Mouse (Mus musculus) embryo, embryonic 9.5 days (tissue): Measurements from ENCODE around the gene Doc2b.

Experiments used
- DNase-seq: peaks from one replicate; pipeline ENCODE4 v3.0.0-alpha.2; 2017; ENCODE audit errors: extremely low spot score

Doc2b gene

DNA sequence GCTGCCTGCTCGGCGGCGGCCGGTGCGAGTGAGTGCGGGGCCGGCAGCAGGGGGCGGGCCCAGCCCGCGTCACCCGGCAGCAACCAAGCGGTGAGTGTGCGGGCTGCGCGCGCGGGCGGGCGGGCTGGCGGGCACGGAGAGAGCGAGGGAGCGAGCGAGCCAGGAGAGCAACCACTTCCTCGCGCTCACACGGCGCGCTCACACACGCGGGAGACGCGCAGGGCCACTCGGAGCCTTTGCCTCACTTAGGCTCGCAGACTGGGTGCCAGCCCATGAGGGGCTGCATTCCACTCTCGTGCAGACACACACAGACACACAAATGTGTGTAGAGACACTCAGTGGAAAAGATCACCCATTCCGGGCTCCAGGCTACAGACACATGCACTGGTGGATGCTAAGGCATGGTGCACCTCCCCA, at the start of gene Doc2b:
Doc2b (minus strand) TSS at position 21 of the 417 bp plus-strand sequence.
- DNase-seq, result peak; percentile 22

DNA sequence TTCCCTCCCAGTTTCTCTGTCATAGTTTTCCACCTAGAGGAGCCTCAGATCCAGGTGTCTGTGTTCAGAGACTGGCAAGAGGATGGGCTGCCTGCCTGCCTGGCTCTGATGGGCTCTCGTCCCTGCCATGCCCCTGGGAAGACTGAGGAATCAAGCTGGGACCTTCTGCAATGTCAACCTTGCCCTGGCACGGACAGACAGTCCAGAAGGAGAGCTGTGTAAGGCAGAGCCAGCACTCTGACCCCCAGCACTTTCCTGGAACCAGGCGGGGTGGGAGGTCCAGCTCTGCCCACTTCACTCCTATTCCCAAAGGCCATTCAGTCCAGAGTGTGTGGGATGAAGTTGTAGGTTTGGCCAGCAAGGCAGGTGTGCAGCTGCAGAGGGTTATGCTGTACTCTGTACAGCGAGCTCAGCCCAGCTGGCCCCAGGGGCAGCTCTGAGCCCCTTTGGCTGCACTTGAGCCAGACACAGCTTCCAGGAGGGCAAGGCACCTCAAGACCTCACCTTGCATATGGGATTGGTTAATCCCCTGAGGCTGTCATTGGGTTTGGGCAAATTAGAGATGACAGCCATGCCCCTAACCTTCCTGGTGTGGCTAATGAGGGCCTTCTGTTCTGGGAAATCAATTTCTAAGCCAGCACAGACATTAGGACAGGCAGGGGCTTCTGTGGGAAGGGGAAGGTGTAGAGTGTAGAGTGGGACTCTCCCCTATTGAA, 47.2 kb upstream of the Doc2b start:
- no peak for DNase-seq

DNA sequence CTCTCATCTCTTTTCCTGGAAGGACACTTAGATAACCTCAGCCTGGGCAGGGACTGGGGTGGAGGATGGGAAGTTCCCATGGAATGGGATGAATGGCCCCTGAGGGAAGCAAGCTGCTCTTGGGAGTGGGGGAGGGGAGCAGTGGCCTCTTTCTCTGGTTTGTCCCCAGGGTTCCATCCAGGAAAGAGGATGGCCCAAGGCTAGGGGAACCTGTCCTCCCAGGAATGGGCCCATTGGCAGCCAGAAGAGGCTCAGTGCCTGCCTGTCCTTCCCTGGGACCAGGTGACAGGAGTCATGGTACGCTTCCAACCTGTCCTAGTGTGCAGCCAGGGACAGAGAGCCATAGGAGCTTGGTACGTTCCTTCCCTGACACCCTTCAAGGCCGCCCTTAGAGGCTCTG, 45.7 kb upstream of the Doc2b start:
- no peak for DNase-seq

DNA sequence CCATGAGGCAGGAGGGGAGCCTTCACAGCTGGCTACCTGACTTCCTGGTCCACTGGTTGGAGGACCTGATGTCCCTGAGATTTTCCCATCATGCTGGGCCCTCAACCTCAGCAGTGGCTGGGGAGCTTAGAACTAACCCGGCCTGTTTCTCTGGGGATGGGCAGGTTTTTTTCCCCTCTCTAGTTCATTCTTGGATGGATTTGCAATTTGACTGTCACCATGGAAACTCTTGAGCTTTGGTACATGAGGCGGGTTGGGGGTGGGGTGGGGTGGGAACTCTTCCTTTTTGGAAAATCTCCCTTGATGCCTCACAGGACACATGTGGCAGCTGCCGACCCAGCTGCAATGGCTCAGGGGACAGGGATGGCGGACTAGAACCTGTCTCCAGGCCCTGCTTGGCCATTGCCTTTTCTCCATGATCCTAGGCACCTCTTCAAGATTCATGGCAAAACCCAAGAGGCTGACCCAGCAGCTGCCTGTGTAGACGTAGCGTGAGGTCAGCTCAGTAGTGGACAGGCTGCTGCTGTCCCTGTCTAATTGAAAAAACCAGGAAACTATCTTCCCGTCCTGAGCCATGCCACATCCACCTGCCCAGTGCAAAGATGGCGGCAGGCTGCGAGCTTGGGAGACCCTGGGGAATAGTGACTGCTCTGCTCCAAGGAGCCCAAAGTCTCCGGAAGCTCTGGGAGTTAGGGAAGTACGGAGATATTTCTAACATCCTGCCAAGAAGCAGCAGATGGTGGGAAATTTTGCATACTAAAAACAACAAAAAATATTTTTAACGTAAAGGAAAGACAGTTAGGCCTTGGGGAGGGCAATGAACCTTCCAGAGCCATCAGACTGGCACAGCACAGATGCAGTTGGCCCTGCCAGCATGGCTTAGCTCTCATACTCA, 43.9 kb upstream of the Doc2b start:
- no peak for DNase-seq

DNA sequence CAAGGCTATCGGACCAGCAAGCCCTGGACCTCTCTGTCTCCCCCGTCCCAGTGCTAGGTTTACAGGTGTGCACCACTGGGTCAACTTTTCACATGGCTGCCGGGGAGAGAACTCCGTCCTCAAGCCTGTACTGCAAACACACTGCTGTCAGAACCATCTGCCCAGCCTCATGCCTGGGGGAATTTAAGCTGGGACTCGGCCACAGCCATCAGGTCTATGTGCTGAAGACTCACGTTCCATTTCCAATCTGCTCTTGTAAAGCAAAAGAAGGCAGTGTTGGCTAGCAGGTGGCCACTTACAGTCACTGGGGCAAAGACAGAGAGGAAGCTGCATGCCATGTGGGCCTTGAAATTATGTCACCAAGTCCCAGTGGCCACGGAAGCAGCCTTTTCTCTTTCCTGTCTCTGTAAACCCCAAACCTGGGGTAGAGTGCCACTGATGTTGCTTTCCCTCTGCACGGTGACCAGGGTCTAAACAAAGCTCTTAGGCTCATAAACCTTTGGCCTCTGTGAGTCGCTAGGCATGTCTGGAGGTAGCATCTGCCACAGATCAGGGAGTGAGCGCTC, 43.1 kb upstream of the Doc2b start:
- no peak for DNase-seq

DNA sequence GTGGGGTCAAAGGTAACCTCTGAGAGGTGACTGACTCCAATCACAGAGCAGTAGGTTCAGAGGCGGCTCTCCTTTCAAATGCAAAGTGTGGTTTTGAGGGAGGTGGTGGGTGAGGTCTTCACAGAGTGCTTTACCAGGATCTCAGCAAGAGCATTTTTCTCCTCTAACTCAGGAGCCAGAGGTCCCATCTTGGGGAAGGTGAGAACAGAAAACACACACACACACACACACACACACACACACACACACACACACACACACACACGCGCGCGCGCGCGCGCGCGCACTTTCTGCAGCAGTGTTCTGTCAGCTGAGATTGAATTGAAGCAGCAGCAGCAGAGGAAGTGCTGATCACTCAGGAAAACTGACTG, 40.4 kb upstream of the Doc2b start:
- DNase-seq, result no peak

DNA sequence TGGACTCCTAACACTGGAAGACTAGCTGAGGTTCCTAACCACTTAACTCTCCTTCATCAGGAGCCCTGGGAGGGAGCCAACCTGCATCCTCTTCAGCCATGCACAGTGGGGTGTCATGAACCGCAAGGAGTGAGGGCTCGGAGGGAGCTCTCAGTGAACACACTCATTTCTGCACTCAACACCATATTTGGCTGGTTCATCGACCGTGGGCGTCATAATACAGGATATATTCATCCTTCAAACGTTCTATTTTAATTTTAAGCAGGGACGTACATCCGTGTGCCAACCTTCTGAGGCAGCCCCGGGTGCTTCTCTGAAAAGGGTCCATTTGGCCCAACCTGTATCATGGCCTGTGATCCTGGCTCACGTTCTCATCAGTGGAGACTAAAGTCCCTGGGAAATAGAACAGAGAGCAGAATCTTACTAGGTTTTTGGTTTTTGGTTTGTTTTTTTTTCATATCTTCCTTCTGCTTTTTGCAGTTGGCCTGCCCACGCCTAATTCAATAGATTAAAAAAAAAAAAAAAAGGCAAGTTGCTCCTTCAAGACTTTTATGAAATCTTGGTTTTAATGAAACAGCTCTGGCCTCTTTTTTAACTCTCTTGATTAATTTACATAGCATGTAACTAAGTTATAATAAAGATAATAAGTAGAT, 39.9 kb upstream of the Doc2b start:
- DNase-seq, result no peak

DNA sequence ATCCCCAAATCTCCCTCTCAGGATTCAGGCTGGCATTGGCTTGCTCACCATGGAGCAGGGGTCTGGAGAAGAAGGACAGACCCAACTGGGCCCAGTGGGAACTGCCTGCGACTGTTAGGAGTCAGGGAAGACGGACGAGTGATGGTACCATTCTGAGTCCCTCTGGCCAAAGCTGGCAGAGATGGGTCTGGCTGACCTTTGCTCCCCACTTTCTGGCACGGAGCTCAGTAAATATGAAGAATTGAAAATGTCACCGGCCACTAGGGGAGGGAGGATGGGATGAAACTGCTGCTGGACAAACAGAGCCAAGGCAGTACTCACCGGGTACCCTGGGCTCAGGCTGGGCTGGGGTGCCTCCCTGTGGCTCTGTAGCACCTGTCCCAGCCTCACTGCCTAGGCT, 37.2 kb upstream of the Doc2b start:
- DNase-seq, result no peak

DNA sequence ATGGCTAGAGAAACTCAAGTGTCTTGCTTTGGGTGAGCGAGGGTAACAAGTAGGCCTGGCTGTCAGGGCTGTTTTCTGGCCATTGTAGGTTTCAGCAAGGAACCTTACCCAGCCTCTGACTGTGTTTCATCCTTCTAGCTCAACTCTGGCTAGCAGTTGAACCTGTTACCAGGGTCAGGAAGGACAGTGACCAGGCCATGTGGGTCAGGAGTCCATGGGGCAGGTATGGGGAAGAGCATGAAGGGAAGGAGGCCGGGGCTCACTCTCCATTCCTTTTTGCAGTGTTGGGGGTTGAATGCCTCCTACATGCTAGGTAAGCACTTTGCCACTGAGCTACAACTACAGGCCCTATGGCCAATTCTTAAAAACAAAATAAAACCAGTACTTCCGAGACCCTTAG, 34.5 kb upstream of the Doc2b start:
- no peak for DNase-seq

DNA sequence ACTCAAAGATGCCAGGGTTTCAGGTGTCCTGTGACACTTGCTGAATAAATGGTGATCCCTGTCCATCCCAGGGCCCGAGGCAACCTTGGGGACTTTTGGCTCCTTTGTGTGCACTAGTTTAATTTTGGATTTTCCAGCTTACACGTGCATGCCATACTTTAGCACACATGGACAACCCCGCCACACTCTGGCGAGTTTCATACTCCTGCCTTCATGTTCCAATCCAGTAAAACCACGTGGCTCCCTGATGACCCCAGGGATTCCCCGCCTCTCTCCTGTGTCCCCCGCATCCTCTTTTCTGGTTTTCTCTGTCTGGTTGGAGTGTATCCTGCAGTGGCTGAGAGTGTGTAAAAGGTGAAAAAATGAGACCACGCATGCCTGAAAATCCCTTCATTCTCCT, 31.6 kb upstream of the Doc2b start:
- DNase-seq, result no peak

DNA sequence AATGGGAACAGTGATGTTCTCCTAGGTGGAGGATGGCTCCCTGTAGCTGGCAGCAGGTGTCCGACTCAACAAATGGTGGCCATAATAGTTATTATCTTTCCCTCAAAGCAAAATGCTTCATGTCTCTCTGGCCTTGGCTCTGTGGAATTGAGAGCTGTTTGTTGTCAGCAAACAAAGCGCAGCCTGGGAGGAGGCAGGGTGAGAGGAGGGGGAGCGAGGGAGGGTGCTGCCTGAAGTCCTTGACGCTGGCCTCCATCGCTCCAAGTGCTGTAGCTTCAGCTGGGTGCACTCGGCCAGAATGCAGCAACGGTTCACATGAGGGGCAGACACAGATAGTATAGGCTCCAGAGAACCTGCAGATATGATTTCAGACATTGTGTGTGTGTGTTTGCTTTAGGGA, 27.7 kb upstream of the Doc2b start:
- no peak for DNase-seq

DNA sequence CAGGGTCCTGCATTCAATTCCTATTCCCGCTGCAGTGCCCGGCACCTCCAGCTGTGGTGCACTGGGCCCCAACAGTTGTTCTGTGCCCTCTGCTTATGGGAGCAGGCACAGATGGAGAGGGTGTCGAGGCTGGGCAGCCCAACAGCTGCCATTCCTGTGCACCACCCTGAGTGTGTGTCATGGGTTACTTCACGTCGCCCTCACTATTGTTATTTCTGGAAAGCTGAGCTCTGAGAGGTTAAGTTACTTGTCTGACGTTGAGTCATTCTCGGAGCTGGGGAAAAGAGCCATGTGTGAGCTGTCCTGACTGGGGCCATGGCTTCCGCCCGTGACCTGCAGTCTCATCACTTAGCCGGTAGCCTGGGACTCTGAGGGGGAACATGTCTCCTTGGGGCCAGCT, 17.2 kb upstream of the Doc2b start:
- DNase-seq, result no peak

DNA sequence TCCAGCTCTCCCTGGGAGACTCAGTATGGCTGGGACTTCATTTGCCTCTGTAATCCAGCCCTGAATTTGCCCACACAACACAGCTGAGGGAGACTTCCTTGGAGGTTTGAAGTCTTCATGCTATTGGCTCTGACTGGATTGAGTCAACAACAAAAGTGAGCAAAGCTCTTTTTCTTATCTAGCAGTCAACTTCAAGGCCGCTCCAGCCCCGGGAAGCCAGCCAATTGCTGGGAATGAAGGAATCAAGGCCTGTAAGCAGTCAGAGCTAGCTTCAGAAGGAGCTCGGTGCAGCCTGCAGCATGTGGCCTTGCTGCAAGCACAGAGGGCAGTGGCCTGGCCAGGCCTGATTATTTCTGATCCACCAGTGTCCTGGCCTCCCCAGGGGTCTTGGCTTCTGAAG, 16.1 kb upstream of the Doc2b start:
- no peak for DNase-seq

DNA sequence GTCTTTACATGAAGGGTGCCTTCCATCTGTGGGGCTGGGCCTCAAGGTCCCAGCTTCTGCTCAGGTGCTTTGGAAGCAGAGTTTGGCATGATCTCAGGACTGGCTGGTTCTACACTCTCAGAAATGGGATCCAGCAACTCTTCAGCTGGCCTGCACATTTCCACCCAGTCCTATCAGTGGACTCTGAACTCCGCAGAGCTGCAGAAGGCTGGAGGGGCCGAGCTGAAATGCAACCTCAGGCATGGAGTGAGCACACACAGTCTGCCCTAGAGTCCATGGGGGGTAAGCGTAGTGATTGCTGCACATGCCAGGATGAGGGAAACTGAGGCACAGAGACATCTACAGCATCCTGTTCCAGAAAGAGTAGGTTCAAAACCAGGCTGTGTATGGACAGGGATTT, 14.7 kb upstream of the Doc2b start:
- DNase-seq, result no peak

DNA sequence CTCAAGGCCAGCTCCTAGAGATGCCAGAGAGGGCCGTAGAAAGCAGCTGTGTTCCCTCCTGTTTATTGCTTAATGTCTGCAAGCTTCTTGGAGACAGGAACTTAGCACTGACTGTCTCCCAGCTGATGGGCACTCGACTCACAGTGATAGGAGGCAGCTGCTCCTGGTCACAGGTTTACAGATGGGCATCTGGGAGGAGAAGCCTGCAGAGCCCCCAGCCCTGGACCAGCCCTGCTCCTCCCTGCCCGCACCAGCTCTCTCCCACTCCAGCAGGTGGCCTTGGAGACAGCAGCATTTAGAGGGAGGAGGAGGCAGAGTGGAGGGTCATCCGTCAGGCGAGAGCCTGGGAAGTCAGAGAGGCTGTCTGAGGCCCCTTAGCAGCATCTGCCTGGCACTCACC, 11.6 kb upstream of the Doc2b start:
- DNase-seq, result no peak

DNA sequence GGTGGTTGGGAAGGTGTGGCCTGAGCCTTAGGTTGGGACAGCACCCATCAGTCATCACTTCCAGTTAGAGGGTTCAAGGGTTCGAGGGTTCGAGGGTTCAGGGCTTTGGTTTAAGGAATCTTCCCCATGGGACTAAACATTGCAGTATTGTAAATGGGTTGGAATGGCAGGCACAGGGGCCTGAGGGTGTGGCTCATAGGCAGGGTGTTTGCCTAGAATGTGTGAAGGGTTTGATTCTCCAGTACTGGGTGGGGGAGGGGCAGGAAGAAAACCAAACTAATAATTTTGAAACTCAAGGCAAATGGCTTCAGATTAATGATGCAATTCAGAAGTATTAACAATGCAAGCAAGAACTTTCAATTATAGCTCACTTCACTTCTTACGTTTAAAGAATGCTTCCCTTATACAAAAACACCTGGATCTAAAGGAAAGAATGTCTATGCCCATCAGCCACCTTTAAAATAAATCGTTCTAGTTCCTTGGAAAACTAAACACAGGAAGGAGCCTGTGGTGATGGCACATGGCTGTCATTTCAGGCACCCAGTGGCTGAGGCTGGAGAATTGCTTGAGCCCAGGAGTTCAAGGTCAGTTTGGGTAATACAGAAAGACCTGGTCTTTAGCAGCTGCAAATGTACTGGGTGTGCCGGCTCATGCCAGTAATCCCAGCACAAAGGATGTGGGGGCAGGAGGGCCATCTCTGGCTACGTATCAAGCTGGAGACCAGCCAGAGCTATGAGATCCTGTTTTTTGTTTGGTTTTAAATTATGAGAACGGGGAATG, 6.1 kb upstream of the Doc2b start:
- no peak for DNase-seq

DNA sequence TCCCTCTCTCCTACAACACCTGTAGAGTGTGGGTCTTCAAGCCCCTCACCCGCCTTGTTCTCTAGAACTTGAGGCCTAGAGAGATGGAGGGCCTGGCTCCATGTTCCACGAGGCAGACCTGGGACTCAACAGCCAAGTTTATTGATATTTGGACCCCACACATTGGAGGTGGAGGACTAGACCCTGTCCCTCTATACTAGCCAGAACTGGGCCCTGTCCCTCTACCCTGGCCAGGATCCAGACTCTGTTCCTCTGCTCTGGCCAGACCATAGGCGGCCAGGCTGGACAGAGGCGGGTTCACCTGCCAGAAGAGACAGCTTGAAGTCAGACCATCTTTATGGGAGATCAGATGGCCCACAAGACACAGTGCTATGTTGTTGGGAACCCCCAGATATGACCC, 5.5 kb upstream of the Doc2b start:
- DNase-seq, result no peak

DNA sequence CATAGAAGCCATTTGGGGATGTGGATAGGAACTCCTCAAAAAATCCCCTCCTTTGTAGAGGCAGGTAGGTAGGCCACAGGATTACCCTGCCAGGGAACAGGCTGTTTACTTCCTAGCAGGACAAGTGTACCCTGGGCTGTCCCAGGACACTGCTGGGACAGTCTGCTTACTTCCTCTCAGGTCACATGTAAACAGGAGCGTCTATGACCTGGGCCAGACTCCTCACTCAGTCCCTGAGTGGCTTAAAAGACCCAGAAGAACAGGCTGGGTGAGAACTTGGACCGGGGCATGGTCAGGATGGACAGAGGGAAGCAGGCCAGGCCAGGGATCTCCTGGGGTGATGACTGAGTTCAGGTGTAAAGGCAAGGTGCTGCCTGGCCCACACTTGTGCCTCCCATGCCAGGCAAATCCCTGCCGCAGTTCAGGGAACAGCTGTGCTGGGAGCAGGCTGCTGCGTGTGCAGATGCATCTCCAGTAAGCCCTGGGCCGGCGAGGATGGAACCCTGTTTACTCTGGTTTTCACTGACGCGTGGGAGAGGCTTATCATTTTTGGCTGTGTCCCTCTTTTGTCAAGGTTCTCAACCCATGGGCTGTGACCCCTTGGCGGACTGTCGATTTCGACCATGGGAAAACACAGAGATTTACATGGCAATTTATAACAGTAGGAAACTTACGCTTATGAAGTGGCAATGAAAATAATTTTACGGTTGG, 842 bp upstream of the Doc2b start:
- no peak for DNase-seq

DNA sequence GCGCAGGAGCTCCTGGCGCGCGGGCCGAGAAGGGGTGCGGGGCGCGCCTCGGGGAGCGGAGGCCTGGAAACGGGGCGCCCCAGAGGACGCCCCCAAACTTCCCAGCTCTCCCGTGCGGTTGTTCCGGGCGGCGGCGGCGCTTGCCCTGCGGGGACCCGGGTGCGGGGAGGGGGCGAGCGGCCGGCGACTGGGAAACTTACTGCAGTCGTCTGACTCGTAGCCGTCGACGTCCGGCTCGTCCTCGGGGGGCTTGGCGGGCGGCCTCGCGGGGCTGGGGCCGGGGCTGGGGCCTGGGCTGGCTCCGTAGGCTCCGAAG, 570 bp downstream of the Doc2b start:
- DNase-seq, result no peak

DNA sequence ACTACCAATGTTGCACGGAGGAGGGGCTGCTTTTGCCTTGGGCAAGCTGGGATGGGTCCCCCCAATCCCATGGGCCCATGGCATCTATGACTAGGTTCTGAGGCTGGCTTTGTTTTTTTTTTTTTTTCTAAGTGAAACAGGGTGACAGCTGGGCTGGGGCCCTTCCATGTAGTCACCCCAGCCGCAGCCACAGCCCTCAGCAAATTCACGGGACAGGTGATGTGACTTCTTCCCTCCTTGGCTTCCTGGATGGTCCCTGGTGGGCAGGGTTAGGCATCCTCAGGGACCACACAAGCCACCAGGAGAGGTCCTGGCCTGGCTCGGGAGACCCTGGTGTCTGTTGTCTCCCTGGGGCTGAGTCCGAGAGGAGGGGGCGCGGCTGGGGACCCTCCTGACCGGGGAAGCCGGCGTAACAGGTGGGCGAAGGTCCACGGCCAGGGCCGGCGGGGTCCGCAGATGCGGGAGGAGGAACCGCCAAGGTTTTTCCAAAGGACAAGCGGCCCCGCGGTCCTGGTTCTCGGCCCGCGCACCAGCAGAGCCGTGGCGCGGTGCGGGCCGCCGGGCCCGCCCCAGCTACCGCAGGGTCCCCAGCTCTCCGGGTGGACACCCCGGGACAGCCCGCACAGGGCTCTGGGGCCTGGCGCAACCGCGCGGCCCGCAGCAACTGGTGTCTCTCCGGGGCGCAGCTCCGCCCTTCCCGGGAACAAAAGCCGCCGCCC, 1.1 kb downstream of the Doc2b start:
- DNase-seq, result no peak

DNA sequence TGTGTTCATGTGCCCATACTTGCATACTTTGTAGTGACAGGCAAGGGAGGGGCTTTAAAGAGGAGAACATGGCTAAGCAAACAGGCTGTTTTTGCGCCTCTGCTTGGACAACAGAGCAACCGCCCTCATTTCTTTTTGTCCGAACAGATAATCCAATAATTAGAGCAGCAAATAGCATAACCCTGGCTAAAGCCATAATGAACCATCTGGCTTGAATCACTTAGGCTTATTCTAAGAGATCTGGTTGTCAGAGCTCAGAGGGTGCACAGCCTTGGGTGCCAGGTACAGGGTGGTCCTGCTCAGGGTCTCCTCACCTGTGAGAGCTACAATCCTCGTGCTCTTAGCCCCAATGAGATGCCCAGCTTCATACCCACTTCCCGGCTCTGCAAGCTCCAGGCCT, 2.5 kb downstream of the Doc2b start:
- no peak for DNase-seq
